Mouse (Mus musculus) adrenal gland (tissue): ENCODE data around the gene Hist1h4f.
"Not testable (repeated sequence)": the region's sequence is repeated elsewhere in the genome, so short reads cannot be mapped to it uniquely, and the experiment has no call there.

Experiments used
- intact Hi-C: fragments of 180-260 bp; cut with DNase I; formaldehyde crosslinking; loops from one replicate; pipeline ENCODE4 v1.15.1; 2025
- long read RNA-seq, 2 experiments: library from polyadenylated mRNA; unstranded; transcript quantifications; one replicate each; pipeline ENCODE4 v2.0.0; 2020; ENCODE audit warnings: borderline replicate concordance in 1 of 2; ENCODE audit not compliant: insufficient replicate concordance in 1 of 2

The Hist1h4f gene
- long read RNA-seq, experiment 1: 0 reads
- long read RNA-seq, experiment 2: 0 reads

DNA sequence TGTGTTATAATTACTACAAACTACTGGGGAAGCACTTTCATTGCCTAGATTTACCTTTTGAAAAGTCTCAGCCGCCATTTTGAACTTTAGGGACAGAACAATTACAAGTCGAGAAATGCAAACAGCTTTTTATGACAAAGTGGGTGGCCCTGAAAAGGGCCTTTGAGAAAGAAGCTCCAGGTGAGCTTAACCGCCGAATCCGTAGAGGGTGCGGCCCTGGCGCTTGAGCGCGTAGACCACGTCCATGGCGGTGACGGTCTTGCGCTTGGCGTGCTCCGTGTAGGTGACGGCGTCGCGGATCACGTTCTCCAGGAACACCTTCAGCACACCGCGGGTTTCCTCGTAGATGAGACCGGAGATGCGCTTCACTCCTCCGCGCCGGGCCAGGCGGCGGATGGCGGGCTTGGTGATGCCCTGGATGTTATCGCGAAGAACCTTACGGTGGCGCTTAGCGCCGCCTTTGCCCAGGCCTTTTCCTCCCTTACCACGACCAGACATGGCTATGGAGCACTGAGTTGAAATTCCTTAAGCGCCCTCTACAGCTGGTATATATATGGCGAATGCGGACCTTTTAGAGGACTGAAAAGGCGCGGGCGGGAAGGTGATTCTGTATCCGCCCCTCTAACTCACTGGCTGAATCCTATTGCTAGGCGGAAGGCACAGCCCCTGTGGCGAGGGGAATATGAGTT, at the start of gene Hist1h4f:
Gene Hist1h4f (minus strand): TSS at position 503 of the 689 bp plus-strand sequence.
- intact Hi-C loops: not testable (repeated sequence)

DNA sequence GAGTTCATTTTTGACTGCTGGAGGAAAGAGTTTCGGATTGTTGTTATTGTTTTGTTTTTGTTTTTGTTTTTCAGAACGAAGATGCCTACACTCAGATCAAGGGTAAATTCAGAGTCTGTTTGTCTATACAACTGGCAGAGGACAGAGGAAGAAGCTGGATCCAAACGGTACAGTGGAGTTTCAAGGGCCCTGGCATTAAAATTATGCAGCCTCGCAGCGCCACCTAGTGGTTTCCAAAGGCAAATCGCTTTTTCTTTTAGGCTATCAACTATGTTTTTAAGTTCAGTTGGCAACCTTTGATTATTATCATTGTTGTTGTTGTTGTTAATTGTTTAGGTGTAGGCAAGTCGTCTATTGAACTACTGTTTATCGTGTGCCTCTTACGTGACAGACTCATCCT, 46.5 kb upstream of the Hist1h4f start:
- intact Hi-C loops: loop anchor here (10.0 kb wide), 1 partner anchor 173 kb away; the partner anchor contains the start of gene Abt1

DNA sequence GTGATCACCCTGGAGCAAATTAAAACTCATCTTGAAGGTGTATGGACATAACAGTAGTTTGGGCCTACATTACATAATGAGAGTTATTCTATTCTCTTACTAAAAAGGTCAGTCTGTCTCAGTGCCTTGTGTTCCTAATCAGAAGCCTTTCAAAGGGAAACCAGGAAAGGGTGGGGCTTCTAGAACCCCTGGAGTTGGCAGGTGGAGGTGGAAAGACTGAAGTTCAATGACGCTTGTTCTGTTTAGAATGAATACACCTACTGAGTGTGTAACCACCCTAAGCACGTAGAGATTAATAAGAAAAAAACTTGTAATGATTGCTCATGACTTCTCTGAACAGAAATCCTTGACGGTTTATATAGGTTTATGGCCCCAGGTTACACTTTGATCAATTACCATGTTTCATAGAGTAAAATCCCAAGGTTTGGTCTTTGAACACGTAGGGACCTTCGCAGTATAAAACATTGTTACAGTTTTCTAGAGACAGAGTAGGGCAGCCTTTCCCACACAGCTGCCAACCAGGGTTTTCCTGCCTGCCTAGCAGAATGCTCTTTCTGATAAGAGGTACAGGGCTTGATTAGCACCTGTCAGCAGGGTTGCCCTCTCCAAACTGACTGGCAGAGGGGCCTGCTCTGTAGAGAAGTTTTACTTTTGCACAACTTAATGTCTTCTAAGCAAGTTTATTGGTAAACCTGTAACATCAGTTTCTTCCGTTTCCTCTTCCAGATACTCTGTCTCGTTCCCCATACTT, 44.3 kb upstream of the Hist1h4f start:
- intact Hi-C loops: loop anchor here (10.0 kb wide), 1 partner anchor 171 kb away; the partner anchor contains the start of gene Abt1

DNA sequence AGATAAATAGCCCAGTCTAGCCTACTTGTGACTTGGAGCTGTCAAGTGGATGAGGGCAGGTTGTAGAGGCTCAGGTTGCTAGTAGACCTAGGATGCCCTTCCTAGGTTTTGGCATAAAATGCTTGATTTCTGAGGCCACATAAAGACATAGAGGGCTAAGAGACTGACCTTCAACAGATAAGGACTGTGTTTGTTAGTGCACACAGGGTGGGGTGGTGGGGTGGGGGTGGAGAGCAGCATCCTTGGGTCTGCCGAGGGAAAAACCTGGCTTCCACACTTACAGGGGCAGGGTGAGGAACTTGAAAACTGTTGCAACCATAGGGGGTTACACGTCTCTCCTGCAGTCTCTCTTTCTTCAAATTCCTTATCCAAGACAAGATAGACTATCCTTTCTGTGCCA, 43.7 kb upstream of the Hist1h4f start:
- intact Hi-C loops: loop anchor here (10.0 kb wide), 1 partner anchor 170 kb away; the partner anchor contains the start of gene Abt1

DNA sequence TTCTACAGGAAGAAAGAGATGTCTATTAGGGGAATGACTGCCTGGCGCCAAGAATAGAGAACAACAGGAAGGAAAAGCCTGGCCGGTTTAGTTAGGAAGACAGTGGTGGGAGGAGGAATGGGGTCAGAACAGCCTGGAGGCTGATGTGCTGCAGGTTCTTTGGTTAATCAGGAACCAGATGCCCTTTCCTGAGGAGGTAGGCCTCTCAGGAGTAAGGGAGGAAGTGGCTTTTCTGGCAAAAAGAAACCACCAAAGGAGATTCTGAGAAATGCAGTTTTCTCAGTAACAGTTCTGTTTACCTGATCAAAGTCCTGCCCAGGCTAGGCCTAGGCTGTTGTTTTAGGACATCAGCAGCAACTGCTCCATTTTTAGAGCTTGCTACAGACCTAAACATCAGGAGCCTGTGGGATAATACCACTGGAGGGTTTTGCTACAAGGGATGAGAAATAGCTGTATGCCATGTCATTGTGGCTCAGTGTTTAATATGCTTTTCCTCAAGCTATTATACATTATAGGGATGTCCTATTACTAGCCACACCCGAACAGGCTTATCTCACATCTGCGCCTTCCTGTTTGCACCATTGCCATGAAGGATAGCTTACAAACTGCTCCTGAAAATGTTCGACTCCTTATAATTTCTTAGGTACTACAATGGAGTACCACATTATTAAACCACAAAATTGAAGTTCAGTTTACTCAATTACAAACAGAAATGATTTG, 41.8 kb upstream of the Hist1h4f start:
- intact Hi-C loops: loop anchor here (10.0 kb wide), 1 partner anchor 168 kb away; the partner anchor contains the start of gene Abt1

DNA sequence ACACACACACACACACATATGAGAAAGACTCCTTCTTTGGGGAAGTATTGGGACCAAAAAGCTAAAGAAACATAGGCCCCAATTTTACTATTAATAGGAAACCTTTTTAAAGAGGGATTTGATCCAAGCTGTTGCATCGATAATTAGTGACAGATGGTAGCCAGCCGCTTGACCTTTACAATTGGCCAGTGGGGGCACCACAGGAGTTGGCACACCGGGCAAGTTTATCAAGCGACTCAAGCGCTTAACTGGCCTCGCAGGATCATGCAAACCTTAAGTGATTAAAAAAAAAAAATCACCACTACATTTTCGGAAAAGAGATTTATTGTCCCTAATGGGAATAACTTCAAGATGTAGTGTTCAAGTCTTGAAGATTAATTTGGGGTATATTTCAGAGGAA, 41.2 kb upstream of the Hist1h4f start:
- intact Hi-C loops: loop anchor here (10.0 kb wide), 1 partner anchor 168 kb away; the partner anchor contains the start of gene Abt1

DNA sequence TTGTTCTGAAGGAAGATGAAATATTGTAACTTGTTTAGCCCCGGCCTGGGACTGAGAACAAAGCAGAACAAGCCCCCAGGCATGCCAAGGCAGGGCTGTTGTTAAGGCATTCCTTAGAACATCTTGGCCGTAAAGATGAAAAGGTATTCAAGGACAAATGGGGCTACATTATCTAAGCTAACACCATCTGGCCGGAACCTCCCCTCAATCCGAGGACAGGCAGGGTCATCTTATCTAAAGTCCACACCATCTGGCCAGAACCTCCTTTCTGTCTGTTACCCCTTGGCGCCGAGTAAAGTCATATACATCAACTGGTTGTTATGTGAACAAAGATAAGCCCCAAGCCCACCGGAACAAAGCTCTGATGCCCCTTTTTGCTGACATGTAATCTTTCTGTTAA, 40.4 kb upstream of the Hist1h4f start:
- intact Hi-C loops: loop anchor here (10.0 kb wide), 1 partner anchor 167 kb away; the partner anchor contains the start of gene Abt1

DNA sequence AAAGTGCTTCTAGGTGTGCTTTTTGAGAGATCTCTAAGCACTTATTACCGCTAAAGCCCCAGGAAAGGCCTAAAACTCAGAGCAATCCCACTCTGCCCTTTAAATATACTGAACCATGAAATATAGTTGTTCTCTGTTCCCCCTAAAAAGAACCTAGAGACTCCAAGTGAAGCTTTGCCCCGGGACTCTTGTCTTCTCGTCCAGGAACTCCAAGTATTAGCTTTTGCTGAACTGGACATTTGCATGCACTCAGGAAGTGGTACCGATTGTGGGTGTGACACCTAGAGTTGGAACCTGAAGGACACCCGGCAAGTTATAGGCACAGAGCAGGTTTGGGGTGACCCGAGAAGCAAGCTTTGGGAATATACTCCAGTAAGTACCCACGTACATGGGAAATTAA, 39.8 kb upstream of the Hist1h4f start:
- intact Hi-C loops: loop anchor here (10.0 kb wide), 1 partner anchor 166 kb away; the partner anchor contains the start of gene Abt1

DNA sequence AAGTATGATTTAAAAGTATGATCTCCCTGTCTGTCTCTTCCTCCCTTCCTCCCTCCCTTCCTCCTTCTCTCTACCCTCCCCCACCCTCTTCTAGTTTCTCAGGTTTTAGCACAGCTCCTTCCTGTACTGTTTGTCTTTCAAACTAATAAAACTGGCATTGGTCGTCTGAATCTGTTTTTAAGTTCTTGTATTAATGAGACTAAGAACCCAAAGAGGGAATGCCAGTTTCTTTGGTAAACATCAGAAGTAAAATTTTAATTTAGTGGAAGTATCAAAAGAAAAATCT, 35.4 kb upstream of the Hist1h4f start:
- intact Hi-C loops: no loop called here

DNA sequence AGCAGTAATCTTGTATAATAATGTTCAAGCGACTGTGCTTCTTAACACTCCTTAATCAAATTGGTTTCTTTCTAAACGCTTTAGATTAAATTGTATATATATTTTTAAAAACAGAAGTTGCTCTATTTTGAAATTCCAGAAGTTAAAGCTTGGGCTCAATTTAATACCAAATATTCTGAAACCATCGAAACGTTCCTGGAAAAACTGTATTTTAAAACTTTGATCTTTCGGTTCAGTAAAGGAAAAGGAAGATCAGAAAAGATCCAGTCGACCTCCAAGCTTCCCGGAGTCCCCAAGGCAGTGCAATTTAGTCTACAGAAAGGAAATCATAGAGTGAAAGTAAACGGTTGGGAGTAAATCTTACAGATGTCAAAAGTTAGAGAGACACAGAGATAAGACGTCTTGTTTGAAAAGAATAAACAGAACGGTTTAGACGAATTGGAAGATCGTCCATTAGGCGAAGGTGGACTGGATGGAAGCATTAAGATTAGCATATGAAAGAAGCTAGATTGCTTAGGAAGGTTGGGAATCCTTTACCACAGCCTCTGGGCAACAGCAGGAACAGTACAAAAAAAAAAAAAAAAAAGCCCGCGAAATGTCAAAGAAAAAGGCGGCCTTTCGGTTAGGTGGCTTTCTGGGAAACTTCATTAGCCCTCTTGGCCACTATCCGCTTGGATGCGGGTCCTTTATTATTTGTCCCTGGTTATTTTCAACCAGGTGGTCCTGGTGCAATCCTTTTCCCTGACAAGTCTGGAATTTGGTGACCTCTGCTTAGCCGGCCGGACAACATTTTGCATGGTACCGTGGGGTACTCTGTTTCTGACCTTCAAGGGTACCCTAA, 34.9 kb upstream of the Hist1h4f start:
- intact Hi-C loops: no loop called here

DNA sequence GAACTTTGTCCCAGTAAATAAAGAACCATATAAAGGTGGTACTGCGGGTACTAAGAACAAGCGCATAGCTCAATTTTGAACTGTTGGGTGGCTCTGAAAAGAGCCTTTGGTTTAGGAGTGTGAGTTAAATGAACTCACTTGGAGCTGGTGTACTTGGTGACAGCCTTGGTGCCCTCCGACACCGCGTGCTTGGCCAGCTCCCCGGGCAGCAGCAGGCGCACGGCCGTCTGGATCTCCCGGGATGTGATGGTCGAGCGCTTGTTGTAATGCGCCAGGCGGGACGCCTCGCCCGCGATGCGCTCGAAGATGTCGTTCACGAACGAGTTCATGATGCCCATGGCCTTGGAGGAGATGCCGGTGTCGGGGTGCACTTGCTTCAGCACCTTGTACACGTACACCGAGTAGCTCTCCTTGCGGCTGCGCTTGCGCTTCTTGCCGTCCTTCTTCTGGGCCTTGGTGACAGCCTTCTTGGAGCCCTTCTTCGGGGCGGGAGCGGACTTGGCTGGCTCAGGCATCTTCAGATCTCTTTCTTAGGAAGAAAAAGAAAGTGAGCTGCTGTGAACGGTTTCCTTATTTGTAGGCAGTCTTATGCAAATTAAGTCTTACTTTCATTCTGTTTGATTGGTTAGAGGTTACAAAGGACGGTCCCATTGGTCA, 34.1 kb upstream of the Hist1h4f start:
- intact Hi-C loops: not testable (repeated sequence)

DNA sequence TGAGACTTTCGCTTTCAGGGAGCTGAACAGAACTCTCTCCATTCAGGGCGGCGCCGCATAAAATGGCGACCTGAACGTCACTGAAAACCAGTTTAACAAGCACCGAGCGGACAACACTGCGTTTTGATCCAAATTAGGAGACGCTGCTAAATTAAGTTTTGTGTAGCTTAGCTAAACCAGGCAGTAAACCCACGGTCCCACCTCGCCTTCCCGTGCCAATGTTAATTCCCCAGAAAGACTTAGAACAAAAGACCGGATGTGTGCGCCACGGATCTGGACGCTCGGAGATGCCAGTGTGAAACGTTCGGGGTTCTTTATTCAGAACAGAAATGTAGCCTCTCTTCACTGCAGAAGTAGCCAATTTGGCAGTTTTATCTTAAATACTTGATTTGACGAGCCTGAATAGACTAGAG, 33.6 kb upstream of the Hist1h4f start:
- intact Hi-C loops: no loop called here

DNA sequence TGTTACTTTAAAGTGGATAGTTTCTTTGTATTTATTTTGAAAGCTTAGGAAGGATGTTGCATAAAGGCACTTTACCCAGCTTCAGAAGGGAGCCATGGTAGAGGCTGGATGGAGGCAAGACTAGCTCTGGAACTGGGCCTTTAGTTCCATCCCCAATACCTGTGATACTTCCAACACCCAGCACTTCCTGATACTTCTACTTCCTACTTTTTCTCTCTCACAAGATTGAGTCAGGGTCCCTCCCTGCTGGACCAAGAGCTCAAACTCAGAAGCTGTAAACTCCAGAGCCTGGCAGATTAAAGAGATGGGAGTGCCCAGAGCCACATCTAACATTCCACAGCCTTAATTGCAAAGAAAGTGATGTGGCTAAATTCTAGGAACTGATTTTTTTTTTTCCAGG, 32.9 kb upstream of the Hist1h4f start:
- intact Hi-C loops: loop anchor here (5.0 kb wide), 2 partner anchors 33 to 178 kb away; partner anchors contain the start of genes Hist1h1a, Hist1h3a and Hist1h4a

DNA sequence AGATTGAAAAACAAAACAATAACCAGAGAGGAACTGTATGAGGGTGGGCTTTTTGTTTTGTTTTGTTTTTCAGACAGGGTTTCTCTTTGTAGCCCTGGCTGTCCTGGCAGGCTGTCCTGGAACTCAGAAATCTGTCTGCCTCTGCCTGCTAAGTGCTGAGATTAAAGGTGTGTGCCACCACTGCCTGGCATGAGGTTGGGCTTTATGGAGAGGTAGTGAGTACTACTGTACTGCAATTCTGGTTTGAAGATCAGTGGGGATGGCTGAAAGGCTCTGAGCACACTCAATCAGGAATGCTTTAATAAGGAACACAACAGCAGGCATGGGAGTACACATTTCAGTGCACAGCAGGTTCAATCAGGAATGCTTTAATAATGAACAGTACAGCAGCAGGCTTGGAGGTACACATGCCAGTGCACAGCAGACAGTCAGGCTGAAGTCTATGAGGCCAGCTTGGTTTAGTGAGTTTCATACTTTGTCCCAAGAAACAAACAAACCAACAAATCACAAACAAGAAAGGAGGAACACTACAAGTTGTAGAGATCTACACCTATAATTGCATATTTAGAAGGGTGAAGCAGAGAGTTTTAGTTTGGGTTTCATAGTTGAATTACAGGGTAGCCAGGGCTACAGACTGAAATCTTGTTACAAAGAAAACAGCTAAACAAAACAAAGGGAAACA, 32.1 kb upstream of the Hist1h4f start:
- intact Hi-C loops: loop anchor here (5.0 kb wide), 2 partner anchors 34 to 179 kb away; partner anchors contain the start of genes Hist1h1a, Hist1h3a and Hist1h4a

DNA sequence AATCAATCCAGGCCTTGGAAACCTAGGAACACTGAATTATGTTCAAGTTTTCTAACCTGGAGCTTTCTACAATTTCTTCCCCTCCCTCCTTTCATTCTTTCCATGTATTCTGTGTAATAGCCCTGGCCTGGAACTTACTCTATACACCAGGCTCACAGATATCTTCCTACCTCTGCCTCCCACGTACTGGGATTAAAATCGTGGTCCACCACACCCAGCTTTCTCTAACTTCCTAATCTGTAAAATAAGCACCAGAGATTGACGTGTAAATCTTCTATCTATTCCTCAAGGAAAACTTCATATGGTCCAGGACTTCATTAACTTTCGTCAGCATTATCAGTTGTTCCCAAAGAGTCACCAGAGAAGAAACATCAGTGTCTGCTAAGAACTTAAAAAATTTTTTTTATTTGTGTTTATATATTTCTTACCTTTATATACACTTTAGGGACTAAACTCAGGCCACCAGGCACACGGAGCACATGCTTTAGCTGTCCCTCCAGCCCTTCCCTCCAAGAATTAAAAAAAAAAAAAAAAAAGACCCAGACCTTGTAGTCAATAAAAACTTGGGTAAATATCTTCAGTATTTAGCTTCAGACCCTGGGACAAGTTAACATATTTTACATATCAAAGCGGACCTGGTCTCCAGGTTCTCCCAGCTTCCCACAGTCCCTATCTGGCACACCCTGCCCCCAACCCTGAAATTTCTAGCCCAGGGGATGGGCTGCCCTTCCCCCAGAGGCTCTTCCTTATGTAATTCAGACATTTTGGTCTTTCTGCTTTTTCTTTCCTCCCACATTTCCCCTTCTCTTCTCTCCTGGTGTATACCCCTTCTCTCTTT, 31.0 kb upstream of the Hist1h4f start:
- intact Hi-C loops: loop anchor here (5.0 kb wide), 2 partner anchors 35 to 180 kb away; partner anchors contain the start of genes Hist1h1a, Hist1h3a and Hist1h4a

DNA sequence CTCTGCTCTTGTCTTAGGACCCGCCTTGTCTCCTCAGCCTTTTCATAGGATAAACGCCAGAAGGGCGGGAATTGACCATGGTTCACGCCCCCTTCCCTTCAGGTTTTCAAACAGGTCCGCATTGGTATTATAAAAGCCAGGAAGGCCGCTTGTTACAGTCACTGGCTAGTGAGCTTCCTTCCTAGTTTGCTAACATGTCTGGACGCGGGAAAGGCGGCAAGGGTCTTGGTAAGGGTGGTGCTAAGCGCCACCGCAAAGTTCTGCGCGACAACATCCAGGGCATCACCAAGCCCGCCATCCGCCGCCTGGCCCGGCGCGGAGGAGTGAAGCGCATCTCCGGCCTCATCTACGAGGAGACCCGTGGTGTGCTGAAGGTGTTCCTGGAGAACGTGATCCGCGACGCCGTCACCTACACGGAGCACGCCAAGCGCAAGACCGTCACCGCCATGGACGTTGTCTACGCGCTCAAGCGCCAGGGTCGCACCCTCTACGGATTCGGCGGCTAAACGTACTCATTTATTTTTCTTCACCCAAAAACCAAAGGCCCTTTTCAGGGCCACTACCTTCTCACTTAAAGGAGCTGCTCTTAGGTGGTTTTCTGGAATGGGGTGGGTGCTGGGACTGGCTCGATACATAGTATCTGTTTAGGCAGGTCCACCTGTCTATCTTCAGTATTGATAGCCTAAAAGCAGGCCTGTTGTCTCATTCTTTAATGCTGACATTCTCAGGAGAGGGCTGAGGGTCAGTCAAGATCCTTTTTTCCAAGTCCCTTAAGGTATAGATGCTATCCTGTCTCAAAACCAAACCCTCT, 30.2 kb upstream of the Hist1h4f start, which contains the start of gene Hist1h4d:
Gene Hist1h4d (plus strand): TSS at position 191 of the 811 bp plus-strand sequence.
- intact Hi-C loops: loop anchor here (5.0 kb wide), 2 partner anchors 36 to 181 kb away; partner anchors contain the start of genes Hist1h1a, Hist1h3a and Hist1h4a

DNA sequence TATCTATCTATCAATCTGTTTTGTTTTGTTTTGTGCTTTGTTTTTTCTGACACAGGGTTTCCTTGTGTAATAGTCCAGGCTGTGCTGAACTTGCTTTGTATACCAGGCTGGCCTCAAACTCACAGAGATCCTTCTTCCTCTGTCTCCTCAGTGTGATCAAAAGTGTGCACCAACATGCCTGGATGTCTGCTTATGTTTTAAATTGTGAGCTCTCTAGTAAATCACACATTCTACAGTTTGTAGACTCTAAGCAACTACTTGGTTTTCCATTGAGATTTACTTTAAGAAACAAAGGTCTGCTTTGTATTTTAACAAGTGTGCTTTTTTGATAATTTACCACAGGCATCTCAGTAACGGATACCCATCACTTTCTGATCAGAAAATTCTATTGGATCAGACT, 26.4 kb upstream of the Hist1h4f start:
- intact Hi-C loops: no loop called here
